Mouse (Mus musculus) small intestine, adult 2 months (tissue): ENCODE data around the gene Hpca.

Experiments used
- CTCF ChIP-seq: fragments of 200-500 bp; IDR thresholded peaks from 2 replicates; pipeline ENCODE4 v1.5.1; 2012; ENCODE audit warnings: low read depth, mild to moderate bottlenecking, control low read depth, inconsistent platforms, low read length, moderate library complexity, mixed read lengths; ENCODE audit not compliant: insufficient replicate concordance, insufficient read length; ENCODE audit errors: extremely low read depth
- POLR2A ChIP-seq: fragments of 200-500 bp; IDR thresholded peaks from 2 replicates; pipeline ENCODE4 v1.6.1; 2012; ENCODE audit warnings: low read depth, mild to moderate bottlenecking, control low read depth, inconsistent platforms, low read length, moderate library complexity

DNA sequence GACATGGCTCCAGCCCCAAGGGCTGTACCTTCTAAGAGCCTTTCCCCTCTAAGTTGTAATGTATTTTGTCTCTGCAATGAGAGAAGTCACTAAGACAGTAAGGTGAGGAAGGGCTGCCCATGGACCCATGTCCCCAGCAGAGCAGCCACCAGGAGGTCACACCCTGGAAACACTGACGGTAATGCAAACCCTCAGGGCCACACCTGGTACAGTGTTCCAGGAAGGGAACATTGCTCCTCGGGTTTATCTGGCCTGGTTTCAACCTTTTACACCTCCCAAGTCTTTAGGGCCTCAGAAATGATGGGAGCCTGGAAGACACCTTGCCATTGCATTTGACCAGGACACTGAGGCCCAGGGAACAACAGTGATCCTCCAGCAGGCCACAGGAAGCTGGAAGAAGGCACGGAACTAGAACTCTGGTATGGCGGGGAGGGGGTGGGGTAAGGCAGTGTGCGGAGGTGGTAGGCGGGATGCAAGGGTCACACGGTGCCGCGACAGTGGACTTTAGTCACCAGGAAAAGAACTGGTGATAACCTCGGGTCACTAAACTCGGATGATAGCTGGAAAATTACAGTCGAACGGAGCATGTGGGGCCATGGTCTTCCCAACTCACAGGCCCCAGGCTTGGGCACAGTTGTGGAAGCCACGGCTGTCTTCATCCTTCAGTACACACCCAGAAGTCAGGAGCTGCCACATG lies 19.6 kb downstream of the Hpca start:
- no peak for TF ChIP-seq POLR2A
- TF ChIP-seq CTCF = peak; percentile 27; the same call in 1 of the 2 replicates
